Mouse (Mus musculus) embryo, embryonic 9.5 days (tissue): ENCODE measurements around the gene Spryd3.

ENCODE experiments used
- DNase-seq: peaks from one replicate; pipeline ENCODE4 v3.0.0-alpha.2; 2017; ENCODE audit errors: extremely low spot score

Gene Spryd3

DNA sequence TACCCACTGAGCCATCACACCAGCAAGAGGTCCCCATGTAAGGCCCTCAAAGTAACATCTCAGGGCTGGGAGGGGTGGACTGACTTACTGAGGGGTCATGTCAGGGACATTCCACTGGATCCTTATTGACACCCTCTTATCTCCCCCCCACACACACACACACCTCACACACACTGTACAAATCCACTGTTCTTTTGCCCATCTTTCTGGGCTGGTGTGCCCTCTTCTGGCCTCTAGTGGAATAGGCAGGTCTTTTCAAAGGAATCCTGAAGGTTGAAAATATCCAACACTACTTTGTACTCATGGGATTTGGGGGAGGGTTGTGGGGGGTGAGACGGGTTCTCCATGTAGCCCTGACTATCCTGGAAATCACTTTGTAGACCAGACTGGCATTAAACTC lies 10.8 kb upstream of the Spryd3 start:
- DNase-seq = no peak

DNA sequence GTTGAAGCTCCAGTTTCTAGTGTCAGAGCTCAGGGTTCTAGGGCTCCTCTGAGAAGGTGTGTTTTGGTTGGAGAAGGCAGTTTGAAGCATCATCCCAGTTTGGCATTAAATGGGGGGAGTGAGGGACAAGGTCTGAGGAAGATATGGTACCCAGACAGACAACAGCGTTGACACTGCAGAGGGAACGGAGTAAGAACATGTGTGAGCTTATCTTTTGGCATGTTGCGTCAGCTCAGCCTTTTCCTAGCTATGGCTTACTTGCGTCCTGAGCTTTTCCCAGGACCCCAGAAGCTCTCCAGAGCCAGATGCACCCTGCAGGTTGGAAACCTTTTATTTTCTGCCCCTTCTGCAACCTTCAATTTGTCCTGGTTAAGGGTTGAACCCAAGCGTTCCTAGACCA lies 10.1 kb upstream of the Spryd3 start:
- DNase-seq = no peak

DNA sequence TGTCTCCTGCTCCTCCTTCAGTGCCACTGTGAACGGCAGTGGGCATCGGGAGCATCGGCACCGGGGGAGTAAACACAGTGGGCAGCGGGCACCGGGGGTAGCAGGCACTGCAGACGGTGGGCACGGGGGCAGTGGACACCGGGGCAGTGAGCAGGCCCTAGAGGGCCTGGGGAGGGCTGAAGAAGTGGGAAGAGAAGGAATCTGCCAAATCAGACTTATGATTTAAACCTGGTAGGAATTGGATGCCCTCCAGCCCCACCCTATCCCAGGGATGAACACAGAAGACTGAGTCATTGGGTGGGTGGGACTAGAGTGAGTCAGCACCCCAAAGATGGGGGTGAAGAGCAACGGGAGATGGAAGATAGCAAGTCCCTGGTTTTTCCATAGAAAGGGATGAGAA lies 9.3 kb upstream of the Spryd3 start:
- no peak for DNase-seq

DNA sequence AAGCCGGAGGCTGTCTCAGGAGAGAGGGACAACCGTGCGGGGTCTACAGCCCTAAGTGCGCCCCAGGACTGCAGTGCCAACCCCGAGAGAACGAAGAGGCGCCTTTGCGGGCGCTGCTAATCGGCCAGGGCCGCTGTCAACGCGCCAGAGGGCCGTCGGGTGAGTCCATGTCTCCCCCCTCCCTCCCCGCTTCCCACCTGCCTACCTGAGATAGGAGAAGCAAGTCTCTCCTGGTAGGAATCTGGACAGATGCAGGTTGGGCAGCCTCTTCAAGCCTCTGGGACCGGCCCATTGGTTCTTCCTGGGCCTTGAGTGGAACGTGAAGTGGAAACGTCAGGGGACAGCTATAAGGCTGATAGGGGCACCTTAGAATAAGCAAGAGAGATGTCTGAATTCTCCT lies 8.7 kb upstream of the Spryd3 start:
- no peak for DNase-seq

DNA sequence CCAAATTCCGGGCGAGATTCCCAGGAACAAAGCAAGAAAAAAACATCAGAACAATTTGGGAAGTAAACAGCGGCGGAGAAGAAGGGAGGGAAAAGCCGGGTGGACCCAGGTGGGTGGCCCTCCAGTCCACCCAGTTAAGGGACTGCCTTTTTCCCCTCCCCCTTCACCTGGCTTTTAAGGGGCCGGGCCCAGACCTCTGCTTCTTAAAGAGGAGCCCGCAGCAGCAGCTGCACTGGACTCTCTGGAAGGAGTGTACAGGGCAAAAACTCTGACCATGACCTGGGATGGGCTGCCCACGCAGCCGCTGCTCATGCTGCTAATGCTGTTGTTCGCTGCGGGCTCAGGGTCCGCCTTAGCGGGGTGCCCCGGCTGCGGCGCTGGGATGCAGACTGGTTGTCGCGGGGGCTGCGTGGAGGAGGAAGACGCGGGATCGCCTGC lies 8.3 kb upstream of the Spryd3 start, which contains the start of gene Igfbp6:
Gene Igfbp6, plus strand, starts transcription at position 89 of the 438 bp plus-strand sequence.
- no peak for DNase-seq

DNA sequence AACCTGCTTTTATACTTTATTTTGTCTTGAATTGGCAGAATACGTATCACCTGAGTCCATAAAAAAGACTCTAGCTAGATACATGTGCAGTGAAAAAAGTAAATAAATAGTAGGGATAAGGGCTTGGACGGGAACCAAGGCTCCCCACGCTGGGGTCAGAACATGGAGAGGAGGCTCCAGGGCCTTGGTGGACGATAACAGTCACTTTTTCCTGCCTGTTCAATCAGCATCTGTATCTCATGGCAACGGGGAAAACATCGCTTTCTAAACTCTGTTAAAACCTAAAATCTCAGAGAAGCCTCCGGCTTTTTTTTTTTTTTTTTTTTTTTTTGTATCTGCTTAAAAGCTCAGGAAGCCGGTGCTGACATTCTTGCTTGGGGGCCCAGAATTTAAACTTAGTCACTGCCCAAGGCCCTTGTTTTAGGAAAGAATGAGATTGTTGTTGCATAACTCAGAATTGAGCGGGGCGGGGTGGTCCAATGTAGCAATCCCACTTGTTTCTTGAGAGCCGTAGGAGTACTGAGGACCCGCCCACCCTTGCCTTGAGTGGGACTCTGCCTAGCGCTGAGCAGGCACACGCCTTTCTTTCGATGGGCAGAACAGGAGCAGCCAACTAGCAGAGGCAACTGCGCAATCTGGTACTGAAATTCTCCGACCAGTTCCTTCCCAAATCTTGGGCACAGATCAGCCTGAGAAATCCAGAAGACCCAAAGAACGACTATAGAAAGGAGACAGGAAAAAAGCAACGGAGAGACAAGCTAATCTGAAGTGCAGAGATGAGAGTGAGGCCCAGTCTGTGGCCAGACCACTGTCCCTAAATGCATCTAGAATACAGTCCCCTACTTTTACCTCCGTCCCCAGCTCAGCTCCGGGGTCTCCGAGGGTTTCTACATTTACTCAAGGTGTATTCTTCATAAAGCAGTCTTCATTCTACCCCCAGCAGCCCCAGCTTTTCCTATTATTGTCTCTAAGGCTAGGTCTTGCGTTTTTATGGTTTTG lies 7.2 kb upstream of the Spryd3 start:
- DNase-seq = no peak

DNA sequence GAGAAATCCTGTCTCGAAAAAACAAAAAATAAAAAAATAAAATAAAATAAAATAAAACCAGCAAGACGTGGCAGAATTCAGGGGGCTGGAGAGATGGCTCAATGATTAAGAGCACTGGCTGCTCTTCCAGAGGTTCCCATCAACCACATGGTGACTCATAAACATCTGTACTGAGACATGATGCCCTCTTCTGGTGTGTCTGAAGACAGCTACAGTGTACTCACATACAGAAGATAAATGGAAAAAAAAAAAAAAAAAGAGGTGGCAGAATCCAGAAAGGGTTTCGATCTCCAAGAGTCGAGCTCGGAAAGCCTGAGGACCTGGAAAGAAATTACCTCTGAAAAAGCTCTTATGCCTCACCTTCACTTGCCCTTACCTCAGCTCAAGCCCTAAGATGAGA lies 5.1 kb upstream of the Spryd3 start:
- DNase-seq = no peak

DNA sequence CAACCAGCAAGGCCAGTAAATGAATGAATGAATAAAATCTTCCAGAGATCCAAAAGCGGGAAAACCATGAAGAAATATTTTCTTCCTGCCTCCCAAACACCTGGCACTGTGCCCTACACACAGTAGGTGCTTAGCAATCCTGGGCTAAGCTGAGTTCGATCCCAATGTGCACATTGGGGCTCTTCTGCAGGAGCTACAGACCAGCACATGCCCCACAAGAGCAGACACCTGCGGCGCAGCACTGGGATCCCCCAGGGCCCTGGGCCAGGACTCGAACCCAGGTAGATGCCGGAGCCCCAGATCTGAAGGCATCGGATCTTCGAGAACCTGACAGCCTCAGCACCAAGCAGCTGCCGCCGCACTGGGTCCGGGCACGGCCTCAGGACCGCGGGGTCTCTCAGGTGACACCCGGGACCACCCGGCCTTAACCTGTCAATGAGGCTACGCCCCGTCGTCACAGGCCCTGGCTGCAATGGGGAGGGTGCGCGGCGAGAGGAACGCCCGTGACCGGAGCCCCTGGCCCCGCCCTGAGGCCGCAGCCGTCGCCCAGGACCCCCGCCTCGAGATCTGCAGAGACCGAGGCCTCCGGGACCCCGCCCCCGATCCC lies 409 bp downstream of the Spryd3 start:
- no peak for DNase-seq

DNA sequence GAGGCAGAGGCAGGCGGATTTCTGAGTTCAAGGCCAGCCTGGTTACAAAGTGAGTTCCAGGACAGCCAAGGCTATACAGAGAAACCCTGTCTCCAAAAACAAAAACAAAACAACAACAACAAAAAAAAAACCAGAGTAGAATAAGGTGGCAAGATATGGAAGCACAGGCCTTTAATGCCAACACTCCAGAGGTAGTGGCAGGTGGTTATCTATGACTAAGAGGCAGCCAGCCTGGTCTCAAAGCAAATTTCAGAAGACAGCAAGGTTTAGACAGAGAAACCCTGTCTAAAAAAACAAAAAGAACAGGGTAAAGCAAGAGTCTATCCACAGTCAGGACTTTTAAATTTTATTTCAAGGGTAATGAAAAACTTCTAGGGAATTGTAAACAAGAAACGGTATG lies 1.3 kb downstream of the Spryd3 start:
- no peak for DNase-seq

DNA sequence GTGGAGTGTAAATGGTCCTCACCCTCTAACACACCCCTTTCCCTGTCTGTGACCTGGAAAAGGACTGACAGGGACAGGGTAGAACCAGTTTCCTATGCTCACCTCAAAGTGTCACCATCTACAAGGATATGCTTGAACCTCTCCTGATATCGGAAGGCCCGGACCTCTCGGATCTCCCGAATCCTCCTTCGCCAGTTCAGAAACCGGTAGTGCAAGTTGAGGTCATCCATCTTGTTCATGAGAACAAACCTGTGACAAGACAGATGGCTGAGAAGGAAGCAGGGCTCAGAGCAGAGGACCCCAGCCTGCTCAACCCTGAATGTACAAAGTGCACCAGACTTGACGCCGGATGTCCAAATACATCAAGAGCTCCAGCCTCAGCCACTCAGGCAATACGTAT lies 2.7 kb downstream of the Spryd3 start:
- no peak for DNase-seq

DNA sequence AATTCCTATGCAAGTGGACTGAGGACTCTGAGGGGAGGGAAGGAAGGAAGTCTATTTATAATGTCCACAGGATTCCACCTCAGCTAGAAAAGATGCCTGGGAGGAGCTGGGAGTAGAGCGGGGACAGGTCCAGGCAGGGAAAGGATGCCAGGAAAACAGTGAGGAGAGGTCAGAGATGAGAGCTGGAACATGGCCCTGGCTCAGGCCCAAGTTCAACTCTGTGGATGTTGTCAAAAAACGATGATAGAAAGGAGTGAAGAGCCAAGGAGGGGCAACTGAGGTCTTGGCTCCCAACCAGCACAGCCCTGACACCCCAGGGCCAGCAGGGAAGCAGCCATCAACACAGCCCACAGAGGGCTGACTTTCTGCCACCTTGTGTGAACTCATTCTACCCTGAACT lies 9.7 kb downstream of the Spryd3 start:
- DNase-seq = no peak

DNA sequence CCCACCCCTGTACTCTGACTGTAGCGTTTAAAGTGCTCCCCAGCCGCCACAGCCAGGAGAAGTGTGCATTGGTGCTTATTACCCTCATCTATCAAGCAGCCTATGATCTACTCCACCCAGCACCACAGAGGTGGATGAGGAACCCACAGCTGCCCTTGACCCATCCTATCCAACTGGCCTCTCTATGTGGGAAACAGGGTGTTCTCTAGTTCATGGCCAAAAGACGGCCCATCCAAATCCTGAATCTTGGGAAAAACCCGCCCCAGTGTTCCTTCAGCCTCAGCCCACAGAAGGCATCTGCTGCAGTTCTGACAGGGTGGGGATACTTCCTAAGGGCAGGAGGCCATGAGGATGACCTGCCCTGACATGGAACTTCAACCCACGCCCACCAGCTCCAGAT lies 15.5 kb downstream of the Spryd3 start:
- no peak for DNase-seq

DNA sequence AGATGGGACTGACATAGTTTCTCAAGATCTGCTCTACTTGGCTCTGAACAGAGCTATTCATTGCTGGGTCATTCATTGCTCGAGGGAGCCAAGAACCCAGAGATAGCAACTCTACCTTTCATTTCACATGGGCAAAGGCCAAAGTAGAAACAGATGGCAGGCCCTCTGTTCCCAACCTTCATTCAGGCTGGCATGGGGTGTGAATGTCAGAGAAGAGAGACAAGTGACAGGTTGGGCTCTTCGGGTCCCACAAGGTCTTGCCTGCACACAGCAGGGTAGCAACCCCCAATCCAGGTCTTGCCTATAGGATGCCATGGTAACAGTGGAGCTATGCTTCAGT lies 16.2 kb downstream of the Spryd3 start:
- DNase-seq = no peak

DNA sequence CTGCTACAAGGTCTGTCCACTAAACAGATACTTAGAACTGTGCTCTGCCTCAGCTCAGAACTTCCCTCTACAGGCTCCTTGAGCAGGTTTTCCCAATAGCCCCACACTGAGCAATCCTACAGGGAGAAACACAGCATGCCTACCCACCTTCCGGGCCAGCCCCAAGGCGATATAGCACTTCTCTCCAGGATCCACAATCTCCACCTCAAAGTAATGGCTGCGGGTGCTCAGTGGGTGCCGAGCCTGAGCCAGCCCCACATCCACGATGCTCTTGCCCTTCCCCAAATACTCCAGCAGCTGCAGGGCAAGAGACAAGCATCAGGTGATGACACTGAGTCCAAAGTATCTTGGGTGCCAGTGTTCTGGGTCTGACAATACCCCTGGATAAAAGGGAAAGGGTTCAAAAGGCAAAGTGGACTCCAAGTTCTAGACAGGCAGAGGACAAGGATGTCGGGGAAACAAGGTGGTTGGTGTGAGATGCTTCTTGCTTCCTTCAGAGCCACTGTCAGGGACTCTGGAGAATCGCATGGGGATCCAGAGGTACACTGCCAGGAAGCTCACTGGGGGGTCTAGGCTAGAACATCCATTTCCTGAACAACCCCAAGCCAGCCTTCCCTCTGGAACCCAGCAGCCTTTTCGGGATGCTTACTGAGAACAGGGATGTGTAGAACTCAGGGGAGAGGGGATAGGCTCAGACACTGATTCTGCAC lies 16.8 kb downstream of the Spryd3 start:
- no peak for DNase-seq

DNA sequence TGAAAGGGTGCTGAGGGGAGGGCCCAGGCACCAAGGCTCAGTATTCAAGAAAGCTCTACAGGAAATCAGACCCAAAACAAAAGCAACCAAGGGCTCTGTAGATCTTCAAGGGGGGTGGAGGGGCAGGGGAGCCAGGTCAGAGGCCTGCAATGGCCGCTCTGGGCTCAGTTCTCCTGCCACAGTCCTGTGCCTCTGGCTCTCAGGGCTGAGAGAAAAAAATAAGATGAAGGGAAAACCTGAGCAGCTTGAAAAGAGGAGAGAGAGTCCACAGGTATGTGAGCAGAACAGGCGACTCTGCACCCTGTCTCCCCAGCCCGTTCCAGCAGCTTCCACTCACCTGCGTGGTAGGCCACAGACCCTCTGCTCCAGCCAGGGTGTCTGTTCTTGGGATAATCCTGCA lies 17.4 kb downstream of the Spryd3 start:
- DNase-seq = no peak

DNA sequence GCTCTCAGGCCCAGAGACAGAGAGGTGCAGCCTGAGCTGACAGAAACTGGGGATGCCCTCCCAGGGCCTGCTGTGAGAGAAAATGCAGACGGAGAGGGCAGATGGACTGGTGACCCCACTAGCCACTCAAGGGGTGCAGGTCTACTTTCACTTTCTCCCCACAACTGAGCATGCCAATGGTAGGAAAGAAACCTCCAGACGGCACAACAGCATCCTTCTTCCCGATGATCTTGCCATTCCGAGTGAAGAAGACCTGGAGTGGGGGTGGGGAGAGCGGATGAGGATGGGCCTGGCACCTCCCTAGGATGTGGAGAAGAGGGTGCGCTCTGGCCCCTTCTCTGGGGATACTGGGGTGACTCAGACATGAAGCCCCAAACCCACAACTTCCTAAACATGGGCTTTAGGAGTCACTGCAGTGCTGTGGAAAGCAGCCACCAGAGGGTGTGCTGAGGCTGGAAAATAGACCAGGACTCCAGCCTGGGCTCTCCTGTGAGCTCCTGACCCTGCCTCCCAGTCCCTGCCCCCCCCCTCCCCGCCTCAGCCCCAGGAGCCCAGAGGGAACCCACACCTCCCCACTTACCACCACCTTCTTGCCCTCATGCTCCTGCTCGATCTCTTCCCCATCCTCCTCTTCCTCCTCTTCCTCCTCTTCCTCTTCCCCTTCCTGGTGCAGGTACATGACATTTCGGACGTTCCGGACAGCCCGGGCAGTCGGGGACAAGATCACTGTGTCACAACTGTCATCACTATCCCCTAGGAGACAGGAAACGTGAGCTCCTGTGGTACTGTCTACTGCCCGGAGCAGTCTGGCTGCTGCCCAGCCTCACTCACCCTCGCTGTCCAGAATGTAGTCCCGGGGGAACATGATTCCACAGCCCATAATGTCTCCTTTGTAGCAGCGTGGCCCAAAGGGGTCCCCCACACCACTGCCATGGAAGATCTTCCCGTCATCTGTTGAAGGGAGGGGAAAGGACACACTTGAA lies 18.3 kb downstream of the Spryd3 start:
- DNase-seq = no peak

DNA sequence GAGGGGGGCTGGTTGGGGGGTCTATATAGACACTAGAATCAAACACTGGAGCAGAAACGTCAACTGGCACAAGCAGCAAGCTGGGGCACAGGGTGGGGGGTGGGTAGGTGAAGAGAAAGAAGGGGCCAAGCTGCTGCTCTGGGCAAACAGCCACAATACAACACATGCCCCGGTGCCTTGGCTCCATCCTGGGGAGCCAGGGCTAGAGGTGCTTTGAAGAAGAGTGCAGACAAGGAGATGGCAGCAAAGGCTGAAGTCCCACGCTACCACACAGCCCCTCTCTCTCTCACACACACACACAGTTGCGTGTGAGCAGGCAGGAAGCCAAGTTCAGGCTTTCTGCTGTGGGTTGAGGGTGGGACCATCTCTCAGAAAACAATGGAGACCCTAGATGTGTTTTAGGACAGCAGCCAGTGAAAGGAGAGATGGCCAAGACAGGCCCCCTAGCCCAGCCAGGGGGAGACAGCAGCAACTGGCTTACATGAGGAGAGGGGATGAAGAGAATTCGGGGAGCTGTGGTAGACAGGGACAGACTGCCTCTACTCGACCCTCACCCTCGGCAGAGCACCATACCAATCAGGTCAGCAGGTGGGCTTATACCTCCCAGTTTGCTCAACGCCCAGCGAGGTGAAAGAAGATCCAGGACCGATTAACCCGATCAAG lies 19.1 kb downstream of the Spryd3 start:
- DNase-seq = no peak

DNA sequence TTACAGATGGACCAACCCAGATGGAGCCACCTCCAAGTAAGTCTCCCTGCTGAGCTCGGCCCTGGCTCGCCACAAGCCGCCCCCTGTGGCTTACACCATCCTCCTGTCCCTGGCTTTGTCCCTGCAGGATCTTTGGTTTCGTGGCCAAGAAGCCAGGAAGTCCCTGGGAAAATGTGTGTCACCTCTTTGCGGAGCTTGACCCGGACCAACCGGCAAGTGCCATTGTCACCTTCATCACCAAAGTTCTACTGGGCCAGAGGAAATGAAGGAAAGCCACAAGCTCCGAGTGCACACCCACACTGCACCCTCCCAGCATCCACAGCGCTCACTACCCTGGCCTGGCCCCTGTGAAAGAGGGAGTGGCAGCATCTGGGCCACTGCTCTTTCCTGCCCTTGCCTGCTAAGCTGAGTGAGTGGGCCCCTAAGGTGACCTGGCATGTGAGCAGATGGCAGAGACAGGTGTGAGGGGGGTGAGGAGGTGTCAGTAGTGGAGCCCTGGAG lies 20.3 kb downstream of the Spryd3 start:
- no peak for DNase-seq

DNA sequence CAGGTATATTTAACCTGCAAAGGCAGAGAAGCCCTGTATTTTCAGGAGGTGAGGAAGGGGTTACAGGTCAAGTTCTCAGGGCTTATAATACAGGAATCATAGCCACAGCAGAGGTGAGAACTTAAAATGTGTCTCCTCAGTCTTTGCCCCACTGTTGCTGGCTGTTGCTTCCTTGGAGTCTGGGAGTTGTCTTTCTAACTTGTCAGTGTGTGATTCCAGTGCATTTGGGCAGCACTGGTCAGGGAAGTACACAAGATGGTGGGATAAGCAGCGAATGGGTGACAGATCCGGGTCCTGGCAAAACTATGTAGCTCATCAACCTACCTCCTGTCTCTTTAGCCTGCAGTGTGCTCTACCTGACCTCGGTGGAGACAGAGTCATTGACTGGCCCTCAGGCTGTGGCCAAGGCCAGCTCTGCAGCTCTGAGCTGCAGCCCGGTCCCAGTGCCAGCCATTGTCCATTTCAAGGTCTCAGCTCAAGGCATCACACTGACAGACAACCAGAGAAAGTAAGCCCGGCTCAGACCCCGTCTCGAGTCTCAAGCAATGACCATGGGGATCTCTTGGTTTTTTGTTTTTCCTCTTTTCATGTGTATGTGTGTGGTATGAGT lies 21.3 kb downstream of the Spryd3 start:
- DNase-seq = no peak

DNA sequence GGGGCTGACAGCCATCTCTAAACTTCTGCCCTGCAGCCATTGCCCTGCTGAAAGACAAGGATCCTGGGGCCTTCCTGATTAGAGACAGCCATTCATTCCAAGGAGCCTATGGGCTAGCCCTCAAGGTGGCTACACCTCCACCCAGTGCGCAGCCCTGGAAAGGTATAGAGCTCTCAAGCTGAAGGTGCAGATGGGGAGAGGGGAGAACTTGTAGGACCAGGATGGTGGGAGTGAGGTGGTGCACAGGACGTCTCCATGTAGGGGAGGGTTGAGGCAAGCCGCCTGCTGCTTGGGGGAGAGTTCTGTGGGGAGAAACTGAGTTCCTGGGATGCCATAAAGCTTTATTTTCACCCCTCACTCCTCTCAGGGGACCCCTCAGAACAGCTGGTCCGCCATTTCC lies 22.4 kb downstream of the Spryd3 start:
- DNase-seq = no peak
